Mouse (Mus musculus): ENCODE measurements at regions not wholly inside any gene's neighbourhood (a gene's known extent, or its start where the extent isn't known, plus 50 kb on each side); places are given as distances from the start of the nearest gene placed in this dataset.

DNA sequence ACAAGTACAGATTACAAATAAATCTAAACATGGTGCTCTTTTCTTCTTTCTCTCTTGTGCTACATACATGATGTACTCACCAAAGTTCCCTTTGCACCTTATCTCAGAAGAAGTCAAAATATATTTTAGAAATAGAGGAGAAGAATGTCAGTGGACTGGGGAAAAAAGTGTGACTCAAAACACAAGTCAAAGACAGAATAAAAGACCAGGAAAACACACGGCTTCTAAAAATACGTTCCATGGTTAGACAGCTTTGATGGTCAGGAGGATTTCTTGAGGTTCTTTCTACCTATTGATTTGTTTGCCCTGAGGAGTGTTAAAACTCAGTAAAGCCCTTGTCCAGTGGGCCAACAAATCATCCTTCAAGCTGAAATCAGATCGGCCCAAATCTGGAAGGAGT lies 260.5 kb upstream of the Ptger4 start:
- no peaks in the 10 kb centered on the region for H3K27me3 ChIP-seq (ENCODE audit: insufficient read depth, low read length)
- no peak overlapping the region for H3K27ac ChIP-seq
- no peak for TF ChIP-seq CTCF (IDR thresholded peaks at IDR 0.05; ENCODE audit: low read depth)
- H3K4me1 ChIP-seq (replicated peaks; ENCODE audit: insufficient read depth, low read length), result no peaks in the 10 kb centered on the region
- H3K4me2 ChIP-seq (ENCODE audit: low read length), result no peak overlapping the region
- no peaks in the 10 kb centered on the region for H3K9me3 ChIP-seq (replicated peaks; ENCODE audit: low read length)
- ATAC-seq (replicated peaks; ENCODE audit: low FRiP score, low read depth) (no peak), DNase-seq (ENCODE audit: low spot score) (no peak)
- no peak overlapping the region for H3K4me3 ChIP-seq (replicated peaks; ENCODE audit: low read depth, low read length)
- H3K9ac ChIP-seq (ENCODE audit: low read depth, low read length), result no peak overlapping the region
- no peaks in the 10 kb centered on the region for H3K36me3 ChIP-seq (ENCODE audit: insufficient read depth, low read length)
- WGBS, result 42% methylated on average over 3 of the region's 3 CpGs

DNA sequence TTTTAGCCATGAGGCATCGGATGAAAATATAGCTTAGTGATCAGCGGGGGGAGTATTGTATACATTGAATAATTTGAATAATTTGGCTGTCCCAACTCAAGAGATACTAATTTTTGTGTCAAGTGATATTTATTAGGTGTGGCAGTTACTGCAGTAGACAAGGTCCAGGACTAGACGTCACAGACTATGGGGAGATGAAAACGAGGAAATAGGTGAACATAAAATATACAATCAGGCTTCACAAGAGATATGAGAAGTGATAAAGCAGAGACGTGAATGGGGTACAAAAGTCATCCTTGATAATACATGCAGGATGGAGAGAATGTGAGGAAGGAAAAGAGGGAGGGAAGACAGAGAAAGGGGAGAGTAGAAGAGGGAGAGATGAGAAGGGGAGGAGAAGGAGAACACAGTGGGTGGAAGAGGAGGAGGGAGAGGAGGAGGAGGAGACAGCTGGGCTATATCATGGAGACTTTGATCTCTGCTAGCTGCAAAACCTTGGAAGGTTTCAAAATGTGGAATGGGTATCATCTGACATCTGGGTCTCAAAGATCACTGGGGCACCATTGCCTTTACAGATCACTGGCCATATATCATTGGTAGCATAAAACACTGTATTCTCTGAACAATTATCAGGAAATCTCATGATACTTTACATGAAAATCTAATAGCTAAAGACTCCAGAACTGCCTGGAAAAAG lies 263.0 kb upstream of the Ptger4 start:
- DNase-seq (ENCODE audit: low spot score) (no peak), ATAC-seq (replicated peaks; ENCODE audit: low FRiP score, low read depth) (no peak)
- Histone ChIP-seq H3K9ac (ENCODE audit: low read depth, low read length) (no peak overlapping the region), H3K27me3 (ENCODE audit: insufficient read depth, low read length) (no peaks in the 10 kb centered on the region), H3K4me3 (replicated peaks; ENCODE audit: low read depth, low read length) (no peak overlapping the region), H3K27ac (no peak overlapping the region), H3K4me1 (replicated peaks; ENCODE audit: insufficient read depth, low read length) (no peaks in the 10 kb centered on the region), H3K36me3 (ENCODE audit: insufficient read depth, low read length) (no peaks in the 10 kb centered on the region), H3K9me3 (replicated peaks; ENCODE audit: low read length) (no peaks in the 10 kb centered on the region), H3K4me2 (ENCODE audit: low read length) (no peak overlapping the region)
- TF ChIP-seq CTCF (IDR thresholded peaks at IDR 0.05; ENCODE audit: low read depth), result no peak
- WGBS, result 62% methylated on average over 5 of the region's 5 CpGs

DNA sequence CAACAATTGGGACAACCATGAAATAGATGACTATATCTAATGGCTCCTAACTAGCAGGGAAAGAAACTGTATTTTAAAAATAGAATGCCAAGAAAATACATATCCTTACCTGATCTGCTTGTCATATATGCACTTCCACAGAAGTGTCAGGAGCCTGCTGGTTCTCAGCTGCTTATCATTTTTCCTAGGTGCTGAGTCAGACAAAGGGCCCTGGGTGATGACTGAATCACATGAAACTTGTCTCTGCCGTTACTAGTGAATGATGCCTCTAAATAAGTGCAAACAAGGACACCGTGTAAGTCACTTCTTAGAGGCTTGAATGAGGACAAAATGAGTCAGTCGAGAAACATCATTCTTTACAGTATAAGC lies 263.5 kb upstream of the Ptger4 start:
- H3K27ac ChIP-seq, result no peak overlapping the region
- no peaks in the 10 kb centered on the region for H3K27me3 ChIP-seq (ENCODE audit: insufficient read depth, low read length)
- H3K36me3 ChIP-seq (ENCODE audit: insufficient read depth, low read length), result no peaks in the 10 kb centered on the region
- no peak overlapping the region for H3K4me3 ChIP-seq (replicated peaks; ENCODE audit: low read depth, low read length)
- H3K4me2 ChIP-seq (ENCODE audit: low read length), result no peak overlapping the region
- ATAC-seq (replicated peaks; ENCODE audit: low FRiP score, low read depth) (no peak), DNase-seq (ENCODE audit: low spot score) (no peak)
- WGBS, result 54% methylated on average over 3 of the region's 3 CpGs
- no peak overlapping the region for H3K9ac ChIP-seq (ENCODE audit: low read depth, low read length)
- no peak for TF ChIP-seq CTCF (IDR thresholded peaks at IDR 0.05; ENCODE audit: low read depth)
- H3K9me3 ChIP-seq (replicated peaks; ENCODE audit: low read length), result no peaks in the 10 kb centered on the region
- no peaks in the 10 kb centered on the region for H3K4me1 ChIP-seq (replicated peaks; ENCODE audit: insufficient read depth, low read length)

DNA sequence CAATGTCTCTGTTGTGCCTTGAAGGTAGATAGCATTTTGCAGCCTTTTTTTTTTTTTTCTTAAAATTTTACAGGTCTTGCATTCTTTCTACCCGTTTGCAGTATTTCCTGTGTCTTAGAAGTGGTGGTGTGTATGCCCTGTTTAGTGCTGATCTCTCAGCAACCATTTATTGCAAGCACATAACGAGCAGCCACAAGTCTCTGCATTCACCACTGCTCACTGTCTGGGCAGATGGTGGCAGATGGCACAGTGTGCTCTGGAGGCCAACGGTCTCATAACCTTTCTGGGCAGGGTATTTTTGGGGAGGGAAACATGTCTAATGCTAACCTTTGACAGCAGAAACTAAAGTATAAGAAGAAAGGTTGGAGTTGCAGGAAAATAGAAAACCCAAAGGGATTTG lies 266.1 kb upstream of the Ptger4 start:
- Histone ChIP-seq H3K9ac (ENCODE audit: low read depth, low read length) (no peak overlapping the region), H3K4me1 (replicated peaks; ENCODE audit: insufficient read depth, low read length) (no peaks in the 10 kb centered on the region), H3K27me3 (ENCODE audit: insufficient read depth, low read length) (no peaks in the 10 kb centered on the region), H3K36me3 (ENCODE audit: insufficient read depth, low read length) (no peaks in the 10 kb centered on the region), H3K27ac (no peak overlapping the region), H3K4me3 (replicated peaks; ENCODE audit: low read depth, low read length) (no peak overlapping the region), H3K9me3 (replicated peaks; ENCODE audit: low read length) (no peaks in the 10 kb centered on the region), H3K4me2 (ENCODE audit: low read length) (no peak overlapping the region)
- no peak for TF ChIP-seq CTCF (IDR thresholded peaks at IDR 0.05; ENCODE audit: low read depth)
- DNase-seq (ENCODE audit: low spot score) (no peak), ATAC-seq (replicated peaks; ENCODE audit: low FRiP score, low read depth) (no peak)
- 43% methylated on average over 3 of the region's 3 CpGs for WGBS

DNA sequence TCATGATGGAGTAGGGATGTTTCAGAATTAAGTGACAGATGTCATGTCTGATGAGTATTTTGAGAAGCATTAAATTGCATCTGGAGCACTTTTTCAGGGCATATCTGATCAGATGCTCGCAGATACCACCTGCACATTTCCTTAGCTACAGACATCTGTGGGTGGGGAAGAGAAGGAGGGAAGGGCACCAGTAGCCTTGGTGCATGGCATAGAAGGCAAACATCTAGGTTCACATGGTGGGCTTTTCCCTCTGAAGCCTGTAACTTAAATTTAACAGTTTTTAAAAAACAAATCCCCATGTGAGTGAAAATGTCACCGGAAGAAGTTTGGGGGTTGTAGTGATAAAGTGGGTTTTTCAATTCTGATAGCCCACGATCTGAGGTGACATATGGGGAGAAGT lies 267.1 kb upstream of the Ptger4 start:
- TF ChIP-seq CTCF (IDR thresholded peaks at IDR 0.05; ENCODE audit: low read depth), result no peak
- Histone ChIP-seq H3K4me1 (replicated peaks; ENCODE audit: insufficient read depth, low read length) (no peaks in the 10 kb centered on the region), H3K4me2 (ENCODE audit: low read length) (no peak overlapping the region), H3K9ac (ENCODE audit: low read depth, low read length) (no peak overlapping the region), H3K4me3 (replicated peaks; ENCODE audit: low read depth, low read length) (no peak overlapping the region), H3K9me3 (replicated peaks; ENCODE audit: low read length) (no peaks in the 10 kb centered on the region), H3K36me3 (ENCODE audit: insufficient read depth, low read length) (no peaks in the 10 kb centered on the region), H3K27me3 (ENCODE audit: insufficient read depth, low read length) (no peaks in the 10 kb centered on the region), H3K27ac (no peak overlapping the region)
- no peak for DNase-seq (ENCODE audit: low spot score)
- 84% methylated on average over 3 of the region's 3 CpGs for WGBS
- ATAC-seq (replicated peaks; ENCODE audit: low FRiP score, low read depth), result no peak

DNA sequence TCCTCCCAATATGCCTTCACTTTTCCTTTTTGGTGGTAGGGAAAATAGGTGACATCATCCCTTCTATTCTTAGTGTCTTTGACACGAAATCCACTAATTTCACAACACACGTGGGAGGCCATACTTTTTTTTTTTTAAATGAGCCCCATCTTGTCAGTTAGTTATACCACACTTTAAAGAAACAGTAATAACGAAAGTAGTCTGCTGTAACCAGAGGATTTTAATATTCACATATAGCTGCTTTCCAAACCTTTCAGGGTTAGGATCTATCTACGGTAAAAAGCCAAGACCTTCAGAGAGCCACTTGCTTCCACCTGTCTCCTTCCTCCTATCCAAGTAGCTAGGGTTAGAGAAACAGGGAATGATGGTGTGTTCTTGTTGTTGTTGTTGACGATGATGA lies 268.6 kb upstream of the Ptger4 start:
- 83% methylated on average over 5 of the region's 5 CpGs for WGBS
- ATAC-seq (replicated peaks; ENCODE audit: low FRiP score, low read depth) (no peak), DNase-seq (ENCODE audit: low spot score) (no peak)
- no peaks in the 10 kb centered on the region for H3K9me3 ChIP-seq (replicated peaks; ENCODE audit: low read length)
- no peak overlapping the region for H3K4me3 ChIP-seq (replicated peaks; ENCODE audit: low read depth, low read length)
- H3K27ac ChIP-seq, result no peak overlapping the region
- no peak for TF ChIP-seq CTCF (IDR thresholded peaks at IDR 0.05; ENCODE audit: low read depth)
- no peaks in the 10 kb centered on the region for H3K4me1 ChIP-seq (replicated peaks; ENCODE audit: insufficient read depth, low read length)
- no peak overlapping the region for H3K4me2 ChIP-seq (ENCODE audit: low read length)
- no peak overlapping the region for H3K9ac ChIP-seq (ENCODE audit: low read depth, low read length)
- H3K36me3 ChIP-seq (ENCODE audit: insufficient read depth, low read length), result no peaks in the 10 kb centered on the region
- no peaks in the 10 kb centered on the region for H3K27me3 ChIP-seq (ENCODE audit: insufficient read depth, low read length)

DNA sequence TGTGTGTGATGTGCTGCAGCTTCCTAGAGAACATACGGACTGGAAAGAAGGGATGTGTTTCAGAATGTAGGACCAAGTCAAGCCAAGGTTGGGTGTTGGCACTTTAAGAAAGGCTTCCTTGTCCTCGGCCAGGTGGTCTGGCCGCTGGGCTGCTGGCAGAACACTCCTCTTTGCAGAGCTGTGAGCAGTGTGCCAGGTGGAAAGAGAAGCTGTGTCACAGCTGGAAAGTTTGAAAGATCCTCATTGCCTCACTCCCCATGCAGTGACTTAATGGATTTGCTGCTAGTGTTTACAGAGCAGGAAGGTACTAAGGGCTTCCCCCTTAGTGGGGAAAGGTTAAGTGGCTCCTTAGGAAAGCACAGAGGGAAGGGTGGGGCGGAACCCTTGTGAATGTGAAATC lies 269.2 kb upstream of the Ptger4 start:
- no peak overlapping the region for H3K27ac ChIP-seq
- no peak for DNase-seq (ENCODE audit: low spot score)

More for the DNA sequence above, 269.2 kb upstream of the Ptger4 start:
- Histone ChIP-seq H3K36me3 (ENCODE audit: insufficient read depth, low read length) (no peaks in the 10 kb centered on the region), H3K4me1 (replicated peaks; ENCODE audit: insufficient read depth, low read length) (no peaks in the 10 kb centered on the region), H3K4me2 (ENCODE audit: low read length) (no peak overlapping the region), H3K9ac (ENCODE audit: low read depth, low read length) (no peak overlapping the region), H3K4me3 (replicated peaks; ENCODE audit: low read depth, low read length) (no peak overlapping the region), H3K27me3 (ENCODE audit: insufficient read depth, low read length) (no peaks in the 10 kb centered on the region), H3K9me3 (replicated peaks; ENCODE audit: low read length) (no peaks in the 10 kb centered on the region)
- 61% methylated on average over 4 of the region's 4 CpGs for WGBS
- ATAC-seq (replicated peaks; ENCODE audit: low FRiP score, low read depth), result no peak
- TF ChIP-seq CTCF (IDR thresholded peaks at IDR 0.05; ENCODE audit: low read depth), result no peak

All from kidney, postnatal 0 days (tissue).